29 mouse cellular contexts compared by ENCODE assay signal in the genomic region with DNA sequence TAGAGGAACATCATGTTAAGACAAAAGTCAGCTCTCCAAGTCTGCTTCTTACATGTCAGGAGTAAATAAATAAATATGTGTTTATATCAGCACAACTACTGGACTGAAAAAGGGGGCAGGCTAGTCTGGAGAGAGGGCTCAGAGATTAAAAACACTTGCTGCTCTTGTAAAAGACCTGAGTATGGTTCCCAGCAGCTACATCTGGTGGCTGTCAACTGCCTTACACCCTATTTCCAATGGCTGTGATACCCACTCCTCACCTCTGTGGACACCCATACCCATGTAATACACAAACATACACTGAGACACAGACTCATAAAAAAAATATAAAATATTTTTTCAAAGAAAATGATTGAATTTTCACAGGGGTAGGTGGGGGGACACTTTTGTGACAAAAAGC. TPM values are rescaled to one million over a fixed set of nuclear protein-coding genes. Genes with fewer than 3 reads are reported as not detected.
DNase-seq lines count a peak whose midpoint lies in the region; ATAC-seq and TF ChIP-seq lines count a peak whose summit lies in the region.
"Had no signal": no experiment of that assay in that cellular context is flagged by ENCODE, and none has a peak within 500 bp of the region (broad histone marks: within the 10 kb centered on the region; RNA-seq: fewer than 3 reads in every experiment).

No protein-coding gene starts in this region.

- H3K4me1 ChIP-seq in hindbrain, postnatal 0 days (ENCODE audit: insufficient read depth, low read length): no peaks in the 10 kb centered on the region
- H3K4me1 ChIP-seq in hindbrain, embryonic 11.5 days (replicated peaks; ENCODE audit: control insufficient read depth, insufficient read depth, low read length): no peaks in the 10 kb centered on the region
- no peaks in the 10 kb centered on the region for H3K4me1 ChIP-seq in stomach, postnatal 0 days (replicated peaks; ENCODE audit: control insufficient read depth, insufficient read depth)
- H3K4me1 ChIP-seq: heart, embryonic 10.5 days; hindbrain, embryonic 10.5 days; intestine, embryonic 15.5 days; lung, embryonic 15.5 days; neural tube, embryonic 15.5 days had no signal

- H3K4me2 ChIP-seq in hindbrain, postnatal 0 days (ENCODE audit: low read depth, low read length): no peak overlapping the region
- no peak overlapping the region for H3K4me2 ChIP-seq in hindbrain, embryonic 11.5 days (replicated peaks; ENCODE audit: low read depth, low read length)
- H3K4me2 ChIP-seq in stomach, postnatal 0 days (replicated peaks; ENCODE audit: low read depth): no peak overlapping the region
- H3K4me2 ChIP-seq: intestine, embryonic 15.5 days; lung, embryonic 15.5 days; neural tube, embryonic 15.5 days had no signal

- H3K9ac ChIP-seq in hindbrain, postnatal 0 days (replicated peaks; ENCODE audit: low read length): no peak overlapping the region
- no peak overlapping the region for H3K9ac ChIP-seq in hindbrain, embryonic 11.5 days (ENCODE audit: low read depth, low read length)
- no peak overlapping the region for H3K9ac ChIP-seq in stomach, postnatal 0 days (ENCODE audit: low read length)
- H3K9ac ChIP-seq: intestine, embryonic 15.5 days; liver, embryonic 14.5 days; lung, embryonic 15.5 days; neural tube, embryonic 15.5 days had no signal

- peak; percentile 44 for TF ChIP-seq CTCF in hindbrain, postnatal 0 days (IDR thresholded peaks at IDR 0.05; ENCODE audit: low read depth)
- peak; percentile 17; the same call in 1 of the 2 replicates for TF ChIP-seq CTCF in stomach, postnatal 0 days (IDR thresholded peaks at IDR 0.05; ENCODE audit: low read depth)

- no peak overlapping the region for H3K27ac ChIP-seq in hindbrain, postnatal 0 days
- no peak overlapping the region for H3K27ac ChIP-seq in hindbrain, embryonic 11.5 days (ENCODE audit: low read depth, low read length)
- H3K27ac ChIP-seq in stomach, postnatal 0 days (replicated peaks): no peak overlapping the region
- H3K27ac ChIP-seq: forebrain, embryonic 10.5 days; heart, embryonic 10.5 days; hindbrain, embryonic 10.5 days; intestine, embryonic 15.5 days; left cerebral cortex, adult 2 months; liver, embryonic 14.5 days; lung, embryonic 15.5 days; neural tube, embryonic 15.5 days had no signal

- no peak overlapping the region for H3K4me3 ChIP-seq in hindbrain, postnatal 0 days (ENCODE audit: low read length)
- no peak overlapping the region for H3K4me3 ChIP-seq in hindbrain, embryonic 11.5 days (ENCODE audit: low read depth, low read length)
- no peak overlapping the region for H3K4me3 ChIP-seq in stomach, postnatal 0 days (ENCODE audit: low read depth, low read length)
- H3K4me3 ChIP-seq: forebrain, embryonic 10.5 days; heart, embryonic 10.5 days; hindbrain, embryonic 10.5 days; intestine, embryonic 15.5 days; left cerebral cortex, adult 2 months; lung, embryonic 15.5 days; neural tube, embryonic 15.5 days had no signal

- no peak for DNase-seq in hindbrain, postnatal 0 days (ENCODE audit: low spot score)
- DNase-seq in hindbrain, embryonic 11.5 days (ENCODE audit: low spot score): no peak
- peak; percentile 41 for DNase-seq in thymus, postnatal 0 days (ENCODE audit: low spot score)
- DNase-seq in thymus, postnatal 14 days: no peak
- no peak for DNase-seq in stomach, postnatal 0 days (ENCODE audit: low spot score)
- DNase-seq in B cell, adult 2 months: no peak
- DNase-seq in layer of hippocampus, adult 11-12 months (ENCODE audit: low spot score): no peak
- DNase-seq: adrenal gland, postnatal 36 days; cerebellum, adult 9-10 months; heart, postnatal 10 days; lung, postnatal 36 days; right cerebral cortex, adult 18-20 months had no signal

- no peaks in the 10 kb centered on the region for H3K36me3 ChIP-seq in hindbrain, postnatal 0 days (ENCODE audit: insufficient read depth, low read length)
- H3K36me3 ChIP-seq in hindbrain, embryonic 11.5 days (ENCODE audit: control insufficient read depth, insufficient read depth, low read length): no peaks in the 10 kb centered on the region
- H3K36me3 ChIP-seq in stomach, postnatal 0 days (ENCODE audit: control insufficient read depth, insufficient read depth, low read length): no peaks in the 10 kb centered on the region
- H3K36me3 ChIP-seq: forebrain, embryonic 10.5 days; heart, embryonic 10.5 days; hindbrain, embryonic 10.5 days; intestine, embryonic 15.5 days; lung, embryonic 15.5 days; neural tube, embryonic 15.5 days had no signal

- no peak for ATAC-seq in hindbrain, postnatal 0 days
- no peak for ATAC-seq in hindbrain, embryonic 11.5 days (ENCODE audit: low FRiP score)
- peak; percentile 59 for ATAC-seq in activated CD4-positive, CD25-positive, alpha-beta regulatory T cell, adult 4 months
- ATAC-seq in stomach, postnatal 0 days (ENCODE audit: low FRiP score, low TSS enrichment): no peak
- ATAC-seq: intestine, embryonic 15.5 days; midbrain, embryonic 16.5 days had no signal

- H3K27me3 ChIP-seq in hindbrain, postnatal 0 days (ENCODE audit: insufficient read depth, low read length): no peaks in the 10 kb centered on the region
- H3K27me3 ChIP-seq in hindbrain, embryonic 11.5 days (ENCODE audit: control insufficient read depth, insufficient read depth, low read length): no peaks in the 10 kb centered on the region
- H3K27me3 ChIP-seq in stomach, postnatal 0 days (ENCODE audit: control insufficient read depth, insufficient read depth, low read length): no peaks in the 10 kb centered on the region
- H3K27me3 ChIP-seq: intestine, embryonic 15.5 days; lung, embryonic 15.5 days; neural tube, embryonic 15.5 days had no signal

- H3K9me3 ChIP-seq in hindbrain, postnatal 0 days (ENCODE audit: low read length): no peaks in the 10 kb centered on the region
- no peaks in the 10 kb centered on the region for H3K9me3 ChIP-seq in hindbrain, embryonic 11.5 days (ENCODE audit: control insufficient read depth, low read length)
- no peaks in the 10 kb centered on the region for H3K9me3 ChIP-seq in stomach, postnatal 0 days (ENCODE audit: control insufficient read depth, low read length)
- H3K9me3 ChIP-seq: forebrain, embryonic 10.5 days; heart, embryonic 10.5 days; hindbrain, embryonic 10.5 days; intestine, embryonic 15.5 days; lung, embryonic 15.5 days; neural tube, embryonic 15.5 days had no signal

- TF ChIP-seq EP300 in stomach, postnatal 0 days (optimal IDR thresholded peaks at IDR 0.05): no peak

RNA-seq across cellular contexts. Expression of a gene that starts 13.2 kb away (rescaled TPM):
- 1.6 and 1.9 TPM in 2 replicates for total RNA-seq in hindbrain, postnatal 0 days (2014; rRNA removed)
- polyA plus RNA-seq in hindbrain, postnatal 0 days (2015; fragmentation: Nextera tagmentation; extraction: Ambion mirVana): 0.55 and 0.61 TPM in 2 replicates
- polyA plus RNA-seq in hindbrain, embryonic 11.5 days (2014; fragmentation: Nextera tagmentation; extraction: Ambion mirVana): 0.08 TPM in 1 of 2 replicates, not detected in the other
- 2.6 and 3.3 TPM in 2 replicates for polyA plus RNA-seq in thymus, postnatal 0 days (2015; fragmentation: Nextera tagmentation; extraction: Ambion mirVana)
- polyA plus RNA-seq in activated CD4-positive, CD25-positive, alpha-beta regulatory T cell, adult 4 months (2017; shearing (Covaris generic)): 10 to 100 TPM; 40.9 to 51.1 TPM
- 0.10 and 0.11 TPM in 2 replicates for polyA plus RNA-seq in stomach, postnatal 0 days (2015; fragmentation: Nextera tagmentation; extraction: Ambion mirVana)
- total RNA-seq: left cerebral cortex, adult 2 months; left cerebral cortex, postnatal 36 days had no signal
- polyA plus RNA-seq: forebrain, embryonic 10.5 days; hindbrain, embryonic 10.5 days; intestine, embryonic 15.5 days; kidney, embryonic 16.5 days had no signal

RNA-seq across cellular contexts. Expression of a gene that starts 41.0 kb away (rescaled TPM):
- total RNA-seq in hindbrain, postnatal 0 days (2014; rRNA removed): 0.47 TPM in 1 of 2 replicates, not detected in the other
- polyA plus RNA-seq in hindbrain, postnatal 0 days (2015; fragmentation: Nextera tagmentation; extraction: Ambion mirVana): not detected in 2 replicates
- polyA plus RNA-seq in hindbrain, embryonic 11.5 days (2014; fragmentation: Nextera tagmentation; extraction: Ambion mirVana): 0.06 TPM in 1 of 2 replicates, not detected in the other
- 0.56 TPM in 1 of 2 replicates, not detected in the other for polyA plus RNA-seq in thymus, postnatal 0 days (2015; fragmentation: Nextera tagmentation; extraction: Ambion mirVana)
- 1 to 10 TPM in 1 of 2 experiments, not detected in 1; 2.6 TPM for polyA plus RNA-seq in activated CD4-positive, CD25-positive, alpha-beta regulatory T cell, adult 4 months (2017; shearing (Covaris generic))
- polyA plus RNA-seq in stomach, postnatal 0 days (2015; fragmentation: Nextera tagmentation; extraction: Ambion mirVana): 0.02 TPM in 1 of 2 replicates, not detected in the other
- total RNA-seq: adrenal gland, postnatal 36 days; ES-E14; gastrocnemius, postnatal 4 days; layer of hippocampus, postnatal 10 days; left cerebral cortex, adult 2 months; left cerebral cortex, postnatal 36 days had no signal
- polyA plus RNA-seq: C2C12; embryonic facial prominence, embryonic 11.5 days; forebrain, embryonic 10.5 days; heart, embryonic 10.5 days; hindbrain, embryonic 10.5 days; kidney, embryonic 16.5 days; lung, embryonic 15.5 days had no signal

RNA-seq across cellular contexts. Expression of a gene that starts 41.0 kb away (rescaled TPM):
- 2.3 and 3.9 TPM in 2 replicates for total RNA-seq in hindbrain, postnatal 0 days (2014; rRNA removed)
- polyA plus RNA-seq in hindbrain, postnatal 0 days (2015; fragmentation: Nextera tagmentation; extraction: Ambion mirVana): 2.1 and 3.0 TPM in 2 replicates
- polyA plus RNA-seq in hindbrain, embryonic 11.5 days (2014; fragmentation: Nextera tagmentation; extraction: Ambion mirVana): 0.63 and 0.68 TPM in 2 replicates
- 34.8 and 40.5 TPM in 2 replicates for polyA plus RNA-seq in thymus, postnatal 0 days (2015; fragmentation: Nextera tagmentation; extraction: Ambion mirVana)
- polyA plus RNA-seq in activated CD4-positive, CD25-positive, alpha-beta regulatory T cell, adult 4 months (2017; shearing (Covaris generic)): 100 to 1,000 TPM; 128 to 168 TPM
- 1.4 and 1.5 TPM in 2 replicates for polyA plus RNA-seq in stomach, postnatal 0 days (2015; fragmentation: Nextera tagmentation; extraction: Ambion mirVana)
- total RNA-seq: ES-E14 had no signal
